Comparison of ENCODE assay signal across 18 mouse cellular contexts in genomic region chr9:37429326-37429725, GRCm38 (mm10). TPM values are rescaled to one million over a fixed set of nuclear protein-coding genes. Genes with fewer than 3 reads are reported as not detected.
DNase-seq lines count a peak whose midpoint lies in the region; ATAC-seq and TF ChIP-seq lines count a peak whose summit lies in the region.
"Had no signal": no experiment of that assay in that cellular context is flagged by ENCODE, and none has a peak within 500 bp of the region (broad histone marks: within the 10 kb centered on the region; RNA-seq: fewer than 3 reads in every experiment).

No protein-coding gene starts in this region.

- in situ Hi-C loops in CH12.LX (cut with MboI; ENCODE audit: low pct_ligation_motif_present, low pct_unique_long_range_greater_than_20kb, low sequenced_read_pairs) (loop anchor here (10.0 kb wide), 2 partner anchors 115 to 195 kb away; no protein-coding TSS in a partner anchor), ES-E14 (cut with MboI; ENCODE audit: low sequenced_read_pairs in 2 of 2, unreplicated experiment in 2 of 2) (loop anchor here in 1 of 2 experiments (10.0 kb wide), 1 partner anchor 185 kb away; the partner anchor contains the start of gene Spa17)

- 15% methylated on average over 26 of the region's 26 CpGs for WGBS in hindbrain, postnatal 0 days

- ATAC-seq in hindbrain, postnatal 0 days = no peak
- ATAC-seq: forebrain, embryonic 14.5 days; intestine, embryonic 16.5 days had no signal

- H3K4me1 ChIP-seq in CH12.LX (ENCODE audit: control insufficient read depth in 1 of 2, insufficient read depth in 2 of 2) (peaks cover 3 to 33% of the 10 kb centered on the region in 2 experiments; a peak in 3 of 4 replicates), ES-E14 (ENCODE audit: control insufficient read depth in 2 of 2, insufficient read depth in 2 of 2, low read length in 2 of 2, poor library complexity in 1 of 2) (peaks cover 3 to 5% of the 10 kb centered on the region in 2 experiments; a peak in 2 of 4 replicates)
- H3K4me1 ChIP-seq in hindbrain, postnatal 0 days (ENCODE audit: insufficient read depth, low read length) = no peaks in the 10 kb centered on the region; the same call in 1 of the 2 replicates

- H3K79me2 ChIP-seq in CH12.LX (replicated peaks; ENCODE audit: control insufficient read depth, extremely low read depth, insufficient read depth, poor library complexity, severe bottlenecking) = no peaks in the 10 kb centered on the region

- intact Hi-C loops in left cerebral cortex, adult 2 months (cut with DNase I) = no loop called here
- intact Hi-C loops in left cerebral cortex, postnatal 14 days (cut with DNase I) = no loop called here

- no peaks in the 10 kb centered on the region for H3K9me3 ChIP-seq in CH12.LX (replicated peaks; ENCODE audit: low read length)
- no peaks in the 10 kb centered on the region for H3K9me3 ChIP-seq in ES-E14 (ENCODE audit: control insufficient read depth, insufficient read depth, low read depth, low read length)
- no peaks in the 10 kb centered on the region for H3K9me3 ChIP-seq in hindbrain, postnatal 0 days (ENCODE audit: low read length)
- H3K9me3 ChIP-seq: lung, embryonic 15.5 days; megakaryocyte, embryonic 14.5 days had no signal

- no peak overlapping the region for H3K9ac ChIP-seq in CH12.LX (ENCODE audit: insufficient read depth, low read depth)
- H3K9ac ChIP-seq in ES-E14 (ENCODE audit: insufficient read depth, low read depth, low read length, poor library complexity, severe bottlenecking) = peak overlapping the region; percentile 32; the same call in 1 of the 2 replicates
- no peak overlapping the region for H3K9ac ChIP-seq in hindbrain, postnatal 0 days (replicated peaks; ENCODE audit: low read length)
- H3K9ac ChIP-seq: lung, embryonic 15.5 days had no signal

- no peak for TF ChIP-seq EP300 in CH12.LX (IDR thresholded peaks at IDR 0.05; ENCODE audit: low read length)

- H3K27ac ChIP-seq in left cerebral cortex, adult 2 months = peak overlapping the region; percentile 37; the same call in 1 of the 2 replicates
- H3K27ac ChIP-seq in CH12.LX (ENCODE audit: insufficient read depth, low read depth) (no peak overlapping the region), ES-E14 (ENCODE audit: insufficient read depth, low read depth, low read length, poor library complexity, severe bottlenecking) (no peak overlapping the region)
- H3K27ac ChIP-seq in hindbrain, postnatal 0 days = no peak overlapping the region
- H3K27ac ChIP-seq: lung, embryonic 15.5 days had no signal

- peaks cover 55% of the 10 kb centered on the region for H3K27me3 ChIP-seq in CH12.LX (replicated peaks)
- peaks cover 41% of the 10 kb centered on the region for H3K27me3 ChIP-seq in hindbrain, postnatal 0 days (ENCODE audit: insufficient read depth, low read length)
- H3K27me3 ChIP-seq: megakaryocyte, embryonic 14.5 days had no signal

- no peak overlapping the region for H3K4me2 ChIP-seq in CH12.LX (ENCODE audit: insufficient read depth, low read depth, poor library complexity, severe bottlenecking)
- peak overlapping the region; percentile 13; the same call in 1 of the 2 replicates for H3K4me2 ChIP-seq in hindbrain, postnatal 0 days (ENCODE audit: low read depth, low read length)
- H3K4me2 ChIP-seq: lung, embryonic 15.5 days had no signal

- dilution Hi-C loops in CH12.LX (cut with MboI; ENCODE audit: extremely low pct_ligation_motif_present, extremely low pct_unique_long_range_greater_than_20kb, low sequenced_read_pairs) = no loop called here

- TF ChIP-seq CTCF in left cerebral cortex, adult 2 months (IDR thresholded peaks at IDR 0.05) = no peak
- TF ChIP-seq CTCF in CH12.LX (conservative IDR thresholded peaks at IDR 0.05 in 1 of 2, IDR thresholded peaks at IDR 0.05 in 1 of 2; ENCODE audit: low read depth in 2 of 2, low read length in 2 of 2) = no peak
- TF ChIP-seq CTCF in hindbrain, postnatal 0 days (IDR thresholded peaks at IDR 0.05; ENCODE audit: low read depth) = no peak

- no peak for DNase-seq in left cerebral cortex, adult 2 months (ENCODE audit: extremely low spot score in 1 of 2, low spot score in 2 of 2)
- no peak for DNase-seq in left cerebral cortex, postnatal 14 days (ENCODE audit: low spot score in 2 of 2)
- DNase-seq in CH12.LX (ENCODE audit: extremely low read depth) (no peak), ES-E14 (ENCODE audit: low read depth, low spot score) (no peak)
- no peak for DNase-seq in hindbrain, postnatal 0 days (ENCODE audit: low spot score)
- no peak for DNase-seq in right cerebral cortex, adult 2 months (ENCODE audit: low spot score in 2 of 2)
- no peak for DNase-seq in thymus, adult 18-20 months
- DNase-seq: adrenal gland, postnatal 25 days; cerebellum, adult 9-11 months; embryo, embryonic 11 days; heart, postnatal 10 days; kidney, postnatal 10 days; thymus, postnatal 36 days had no signal

- TF ChIP-seq RAD21 in CH12.LX (IDR thresholded peaks at IDR 0.05; ENCODE audit: low read depth, low read length) = no peak

- TF ChIP-seq POLR2A in CH12.LX (IDR thresholded peaks at IDR 0.05; ENCODE audit: low read depth, low read length) = no peak

- no peak overlapping the region for H3K4me3 ChIP-seq in left cerebral cortex, adult 2 months
- no peak overlapping the region for H3K4me3 ChIP-seq in CH12.LX (replicated peaks in 1 of 3; ENCODE audit: low read depth in 2 of 3, low read length in 2 of 3, poor library complexity in 1 of 3)
- H3K4me3 ChIP-seq in ES-E14 (ENCODE audit: insufficient read depth in 1 of 2, low read depth in 1 of 2, low read length in 2 of 2, poor library complexity in 1 of 2, severe bottlenecking in 1 of 2) = peak overlapping the region in 1 of 2 experiments; percentile 32; a peak in 1 of 4 replicates
- 0 out of 2 replicates have a peak overlapping the region, but pooled peaks have one; percentile 6 for H3K4me3 ChIP-seq in hindbrain, postnatal 0 days (ENCODE audit: low read length)
- H3K4me3 ChIP-seq: lung, embryonic 15.5 days; megakaryocyte, embryonic 14.5 days had no signal

- H3K36me3 ChIP-seq in CH12.LX (replicated peaks in 1 of 2; ENCODE audit: control insufficient read depth in 1 of 2, insufficient read depth in 1 of 2, low read length in 1 of 2) = no peaks in the 10 kb centered on the region
- H3K36me3 ChIP-seq in ES-E14 (ENCODE audit: control insufficient read depth, insufficient read depth, low read length, poor library complexity, severe bottlenecking) = no peaks in the 10 kb centered on the region
- no peaks in the 10 kb centered on the region for H3K36me3 ChIP-seq in hindbrain, postnatal 0 days (ENCODE audit: insufficient read depth, low read length)
- H3K36me3 ChIP-seq: lung, embryonic 15.5 days had no signal

TF ChIP-seq in CH12.LX, 34 proteins besides CTCF, POLR2A, EP300 and RAD21:
- TF ChIP-seq UBTF (IDR thresholded peaks at IDR 0.05; ENCODE audit: low read depth, low read length) (no peak), BHLHE40 (IDR thresholded peaks at IDR 0.05; ENCODE audit: low read depth, low read length) (0 out of 2 replicates have a peak, but pooled peaks have one; percentile 8), MAX (IDR thresholded peaks at IDR 0.05; ENCODE audit: low read length) (no peak), MAZ (IDR thresholded peaks at IDR 0.05; ENCODE audit: low read depth, low read length) (no peak)
TF ChIP-seq in CH12.LX: peak in this region for 1.

TF ChIP-seq in ES-E14, 5 proteins besides CTCF, POLR2A, EP300 and RAD21:
- TF ChIP-seq MAFK (IDR thresholded peaks at IDR 0.05; ENCODE audit: insufficient read depth, low read depth, low read length) (no peak), CHD2 (IDR thresholded peaks at IDR 0.05; ENCODE audit: low read depth, low read length) (no peak), ZC3H11A (IDR thresholded peaks at IDR 0.05; ENCODE audit: borderline replicate concordance, low read depth, low read length) (no peak), ZNF384 (IDR thresholded peaks at IDR 0.05; ENCODE audit: low read depth, low read length) (no peak), HCFC1 (IDR thresholded peaks at IDR 0.05; ENCODE audit: borderline replicate concordance, insufficient read depth, low read length) (no peak)
TF ChIP-seq in ES-E14: peak in this region for 0.

RNA-seq across cellular contexts. Expression of gene Robo3, which starts 3.7 kb away (rescaled TPM):
- total RNA-seq in left cerebral cortex, adult 2 months (2021) = 10 to 100 TPM; 30.9 to 34.3 TPM
- total RNA-seq in left cerebral cortex, postnatal 14 days (2021) = 10 to 100 TPM; 45.1 to 58.9 TPM
- total RNA-seq in CH12.LX (2012; rRNA removed) (0.76 TPM in 2 replicates), CH12.LX (2014; rRNA removed) (0.42 and 0.59 TPM in 2 replicates), ES-E14 (2012; rRNA removed) (1.2 and 1.4 TPM in 2 replicates)
- polyA plus RNA-seq in CH12.LX (2012; ENCODE audit: insufficient read length, low read depth) = 0.41 and 1.1 TPM in 2 replicates
- 2.0 and 2.8 TPM in 2 replicates for total RNA-seq in hindbrain, postnatal 0 days (2014; rRNA removed)
- polyA plus RNA-seq in hindbrain, postnatal 0 days (2015; fragmentation: Nextera tagmentation; extraction: Ambion mirVana) = 1.5 and 1.6 TPM in 2 replicates
- total RNA-seq: heart, postnatal 10 days; liver, adult 2 months had no signal

RNA-seq across cellular contexts. Expression of gene Robo4, which starts 27.6 kb away (rescaled TPM):
- 1 to 10 TPM; 8.0 to 9.5 TPM for total RNA-seq in left cerebral cortex, adult 2 months (2021)
- total RNA-seq in left cerebral cortex, postnatal 14 days (2021) = 10 to 100 TPM in 1 of 2 experiments, 1 to 10 TPM in 1; 7.1 to 10.0 TPM
- total RNA-seq in CH12.LX (2012; rRNA removed) (not detected in 2 replicates), CH12.LX (2014; rRNA removed) (not detected in 2 replicates), ES-E14 (2012; rRNA removed) (10.8 and 11.2 TPM in 2 replicates)
- not detected in 2 replicates for polyA plus RNA-seq in CH12.LX (2012; ENCODE audit: insufficient read length, low read depth)
- 12.5 and 13.1 TPM in 2 replicates for total RNA-seq in hindbrain, postnatal 0 days (2014; rRNA removed)
- polyA plus RNA-seq in hindbrain, postnatal 0 days (2015; fragmentation: Nextera tagmentation; extraction: Ambion mirVana) = 3.6 and 4.5 TPM in 2 replicates

RNA-seq across cellular contexts. Expression of gene Msantd2, which starts 59.8 kb away (rescaled TPM):
- total RNA-seq in left cerebral cortex, adult 2 months (2021) = 10 to 100 TPM; 21.4 to 26.7 TPM
- total RNA-seq in left cerebral cortex, postnatal 14 days (2021) = 10 to 100 TPM; 19.2 to 28.3 TPM
- 14.2 and 16.8 TPM in 2 replicates for total RNA-seq in CH12.LX (2012; rRNA removed)
- total RNA-seq in CH12.LX (2014; rRNA removed) = 13.8 and 15.5 TPM in 2 replicates
- polyA plus RNA-seq in CH12.LX (2012; ENCODE audit: insufficient read length, low read depth) = 9.5 and 11.9 TPM in 2 replicates
- total RNA-seq in ES-E14 (2012; rRNA removed) = 66.9 and 81.3 TPM in 2 replicates
- total RNA-seq in hindbrain, postnatal 0 days (2014; rRNA removed) = 20.0 and 34.0 TPM in 2 replicates
- polyA plus RNA-seq in hindbrain, postnatal 0 days (2015; fragmentation: Nextera tagmentation; extraction: Ambion mirVana) = 16.1 and 17.8 TPM in 2 replicates

Comparison
In these comparisons a context has a peak if more than half of its experiments do, and no peak if none do; other contexts are left out.
1. RNA of gene Robo4, which starts 27.6 kb away (total RNA-seq): 12.5 to 13.1 TPM in hindbrain, postnatal 0 days, 10.8 to 11.2 TPM in ES-E14, 7.1 to 10.0 TPM in left cerebral cortex, postnatal 14 days and 8.0 to 9.5 TPM in left cerebral cortex, adult 2 months; not detected in CH12.LX; every median in the first group is over 4 times any median in the second.